Mouse (Mus musculus): ENCODE results near the gene Prss34.

Gene Prss34

DNA sequence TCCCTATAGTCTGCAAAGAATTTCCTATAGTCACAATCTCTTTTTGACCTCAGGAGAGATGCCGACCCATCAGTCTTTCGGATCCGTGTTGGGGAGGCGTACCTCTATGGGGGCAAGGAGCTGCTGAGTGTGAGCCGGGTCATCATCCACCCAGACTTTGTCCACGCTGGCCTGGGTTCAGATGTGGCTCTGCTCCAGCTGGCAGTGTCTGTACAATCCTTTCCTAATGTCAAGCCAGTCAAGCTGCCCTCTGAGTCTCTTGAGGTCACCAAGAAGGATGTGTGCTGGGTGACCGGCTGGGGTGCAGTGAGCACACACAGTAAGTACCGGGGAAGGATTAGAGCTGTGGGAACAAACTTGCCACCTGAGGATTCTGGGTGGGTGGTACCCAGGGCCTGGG lies 22.6 kb downstream of the Prss34 start:
- DNase-seq = no peak

- DNase-seq = no peak
These were observed 24.7 kb downstream of the Prss34 start for GRCm38 (mm10) chr17:25322930-25323329.

- no peak for DNase-seq
These were observed 34.1 kb downstream of the Prss34 start for GRCm38 (mm10) chr17:25332321-25332720.

- DNase-seq = peak; percentile 26
These were observed 35.7 kb downstream of the Prss34 start for GRCm38 (mm10) chr17:25333943-25334342.

GRCm38 (mm10) chr17:25338218-25338617 lies 40.0 kb downstream of the Prss34 start:
- no peak for DNase-seq

DNA sequence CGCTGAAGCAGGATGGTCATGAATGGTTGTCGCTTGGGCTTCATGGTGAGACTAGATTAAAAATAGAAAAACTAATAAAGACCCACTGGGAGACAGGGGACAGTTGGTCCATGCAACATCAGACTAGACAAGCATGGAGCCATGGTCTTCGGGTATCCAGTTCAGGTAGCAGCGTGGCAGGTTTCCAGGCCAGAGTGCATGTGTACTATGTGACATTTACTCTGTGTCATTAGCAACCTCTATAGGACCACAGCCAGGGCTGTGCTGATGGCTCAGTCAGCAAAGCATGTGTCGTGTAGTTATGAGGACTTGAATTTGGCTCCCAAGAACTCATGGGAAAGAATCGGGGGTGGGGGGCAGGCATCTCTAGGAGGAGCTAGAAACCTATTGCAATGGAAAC lies 41.8 kb downstream of the Prss34 start:
- no peak for DNase-seq

GRCm38 (mm10) chr17:25341490-25341889 lies 43.3 kb downstream of the Prss34 start:
- no peak for DNase-seq

GRCm38 (mm10) chr17:25345462-25345861 lies 47.3 kb downstream of the Prss34 start, which contains the start of gene Tpsab1:
Gene Tpsab1, minus strand, starts transcription at chr17:25345562.
- DNase-seq = no peak
